Mouse (Mus musculus): Measurements from ENCODE around the gene Tenm3.

GRCm38 (mm10) chr8:48842035-48842434 lies 1.7 kb downstream of the Tenm3 start:
- no peak for TF ChIP-seq CTCF (IDR thresholded peaks at IDR 0.05; ENCODE audit: low read depth)
- no peak for TF ChIP-seq EP300 (IDR thresholded peaks at IDR 0.05; ENCODE audit: low read depth)
